Mouse (Mus musculus) inflammation-experienced regulatory T-cells, adult 16 weeks (primary cell): ENCODE measurements around the gene Bckdk. TPM values are rescaled to one million over a fixed set of nuclear protein-coding genes. Genes with fewer than 3 reads are reported as not detected.

Experiments
- polyA plus RNA-seq: library from polyadenylated mRNA; unstranded; fragments of 100-300 nt; shearing (Covaris generic); gene quantifications from one replicate; pipeline ENCODE4 v1.2.1, GENCODE M21; 2017

Bckdk gene
- polyA plus RNA-seq, result 71.2 TPM

GRCm38 (mm10) chr7:127903971-127904796, at the start of gene Bckdk:
Bckdk (plus strand) TSS chr7:127904082.

GRCm38 (mm10) chr7:127876041-127876466, 27.8 kb upstream of the Bckdk start, which contains the start of gene Zfp646:
Zfp646 (plus strand) TSS chr7:127876221.

DNA sequence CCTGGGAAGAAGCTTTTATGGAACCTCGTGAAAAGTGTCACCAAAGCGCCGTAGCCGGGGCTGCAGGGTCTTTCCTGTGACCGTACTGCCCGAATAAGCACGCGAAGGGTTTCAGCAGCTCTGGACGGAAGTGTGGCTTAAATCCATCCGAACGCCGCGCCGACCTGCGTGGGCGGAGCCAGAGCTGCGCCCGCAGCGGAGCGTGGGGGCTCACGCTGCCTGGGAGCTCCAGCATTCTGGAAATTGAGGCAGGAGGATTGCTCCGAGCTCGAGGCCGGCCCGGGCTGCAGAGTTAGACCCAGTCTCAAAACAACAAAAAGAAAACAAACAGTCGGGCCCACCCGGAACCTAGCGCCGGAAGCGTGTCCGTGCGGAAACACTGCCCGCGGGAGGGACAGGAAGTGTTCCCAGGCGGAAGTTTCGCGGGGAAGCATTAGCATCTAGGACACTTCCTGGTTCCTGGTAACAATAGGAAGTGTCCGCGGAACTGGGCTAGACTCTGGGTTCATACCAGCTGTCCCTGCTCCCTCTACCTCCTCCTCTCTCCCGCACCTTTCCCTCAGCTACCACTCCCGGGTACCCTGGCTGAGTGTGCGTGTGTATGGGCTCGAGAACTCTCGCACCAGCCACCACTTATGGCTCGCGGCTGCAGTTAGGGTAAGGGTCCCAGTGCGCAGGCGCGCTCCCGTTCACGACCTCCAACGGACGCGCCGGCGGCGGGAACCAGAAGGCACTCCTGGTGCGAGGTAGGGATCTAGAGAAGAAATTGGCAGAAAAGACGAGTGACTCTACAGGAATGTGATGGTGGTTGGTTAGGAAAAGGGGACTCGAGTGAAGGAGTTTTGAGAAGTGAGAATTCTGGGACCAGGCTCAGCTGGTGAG, 27.2 kb upstream of the Bckdk start, which contains the start of gene Zfp668:
Zfp668 (minus strand) TSS at position 362 of the 882 bp plus-strand sequence.

DNA sequence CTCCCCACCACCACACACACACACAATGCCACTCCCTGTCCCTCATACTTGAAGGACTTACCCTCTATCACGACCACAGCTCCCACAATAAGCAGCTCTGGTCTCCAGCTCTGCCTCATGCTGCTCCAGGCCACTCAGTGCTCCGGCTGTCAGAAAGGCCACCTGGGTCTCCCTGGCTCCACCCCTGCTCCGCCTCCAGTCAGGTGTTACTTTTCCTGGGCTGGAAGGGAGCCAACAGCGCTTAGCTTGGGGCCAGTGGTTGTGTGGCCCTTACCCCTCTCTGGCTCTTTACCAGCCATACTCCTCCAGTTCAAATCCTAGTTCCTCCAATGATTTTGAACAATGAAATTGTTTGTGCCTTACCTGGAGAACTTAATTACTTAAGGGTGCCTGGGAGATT, 13.1 kb upstream of the Bckdk start, which contains the start of gene Prss53:
Prss53 (minus strand) TSS at position 173 of the 400 bp plus-strand sequence.

DNA sequence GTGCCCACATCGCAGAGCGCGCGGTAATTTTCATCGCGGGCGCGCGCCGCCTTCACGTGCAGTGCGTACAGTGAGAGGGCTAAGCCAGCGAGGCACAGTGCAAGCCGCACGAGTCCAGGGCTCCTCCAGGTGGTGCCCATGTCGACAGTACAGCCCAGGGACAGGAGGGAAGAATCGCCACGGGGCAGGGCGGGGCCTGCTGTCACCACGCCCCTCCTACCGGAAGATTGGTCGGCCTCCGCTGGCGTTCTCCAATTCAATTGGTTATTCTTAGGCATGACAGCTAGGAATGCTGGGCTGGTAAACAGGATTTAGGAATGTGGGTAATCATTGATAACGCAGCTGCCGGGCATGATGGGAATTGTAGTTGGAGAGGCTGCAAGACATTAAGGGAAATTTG, 8.4 kb upstream of the Bckdk start, which contains the start of the genes Gm21974 and Vkorc1:
Gm21974 (minus strand) TSS at position 13 of the 400 bp plus-strand sequence.
Vkorc1 (minus strand) TSS at position 176 of the 400 bp plus-strand sequence.

DNA sequence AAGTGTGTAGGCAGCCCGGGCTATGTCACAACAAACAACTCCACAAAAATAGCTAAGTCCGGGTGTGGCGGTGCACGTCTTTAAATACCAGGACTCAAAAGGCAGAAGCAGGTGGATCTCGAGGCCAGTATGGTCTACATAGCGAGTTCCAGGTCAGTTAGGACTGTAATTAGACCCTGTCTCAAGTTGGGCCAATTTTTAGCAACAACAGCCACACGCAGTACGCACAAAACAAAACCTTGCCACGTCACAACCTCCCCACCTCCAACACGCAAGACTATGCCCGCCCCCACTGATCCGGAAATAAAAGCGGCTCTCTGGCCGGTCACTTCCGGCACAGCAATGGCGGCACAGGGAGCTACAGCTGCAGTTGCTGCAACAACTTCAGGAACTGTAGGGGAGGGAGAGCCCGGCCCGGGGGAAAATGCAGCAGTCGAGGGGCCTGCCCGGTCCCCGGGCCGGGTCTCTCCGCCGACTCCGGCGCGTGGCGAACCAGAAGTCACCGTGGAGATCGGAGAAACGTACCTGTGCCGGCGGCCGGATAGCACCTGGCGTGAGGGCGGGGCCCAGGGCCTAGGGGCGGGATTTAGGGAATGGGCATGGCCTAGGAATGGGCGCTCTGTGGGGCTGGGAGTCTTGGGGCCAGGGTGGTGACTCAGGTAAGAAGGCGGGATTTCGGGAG, 8.4 kb downstream of the Bckdk start, which contains the start of gene Kat8:
Kat8 (plus strand) TSS at position 327 of the 682 bp plus-strand sequence.

GRCm38 (mm10) chr7:127929923-127930322, 26.0 kb downstream of the Bckdk start, which contains the start of gene Prss8:
Prss8 (minus strand) TSS chr7:127930104.

DNA sequence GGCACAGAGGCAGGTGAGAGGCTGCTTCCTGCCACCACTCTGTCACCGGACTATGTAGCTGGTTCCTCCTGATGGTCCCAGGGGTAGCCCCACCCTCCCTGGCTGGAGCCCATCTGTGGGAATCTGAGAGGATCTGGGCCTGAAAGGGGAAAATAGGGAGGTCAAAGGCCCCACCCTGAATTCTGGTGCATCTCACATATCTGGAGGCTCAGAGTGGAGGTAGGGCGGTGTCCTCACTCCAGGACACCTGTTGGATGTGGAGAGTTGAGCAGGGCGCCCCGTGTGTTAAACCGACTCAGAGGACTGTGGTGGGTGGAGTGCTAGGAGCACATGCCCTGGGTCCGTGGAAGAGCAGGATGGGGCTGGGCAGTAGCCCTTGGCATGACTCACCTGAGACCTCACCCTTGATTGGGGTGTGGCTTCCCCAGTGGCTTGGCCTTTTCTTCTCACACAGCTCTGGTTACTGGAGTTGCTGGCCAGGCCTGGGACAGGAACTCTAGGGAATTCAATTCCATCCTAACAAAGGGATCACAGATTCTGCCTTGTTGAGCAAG, 42.7 kb downstream of the Bckdk start, which contains the start of gene Prss36:
Prss36 (minus strand) TSS at position 256 of the 554 bp plus-strand sequence.

Other genes with a start within 250 kb of the Bckdk start
- gene Bcl7c, start 195.1 kb upstream of the Bckdk start, polyA plus RNA-seq, result 19.5 TPM
- not detected for gene Ctf1, start 191.3 kb upstream of the Bckdk start, polyA plus RNA-seq
- not detected for gene Ctf2, start 171.9 kb upstream of the Bckdk start, polyA plus RNA-seq
- 1.3 TPM for gene Fbxl19, start 159.5 kb upstream of the Bckdk start, polyA plus RNA-seq
- 38.5 TPM for gene Orai3, start 134.3 kb upstream of the Bckdk start, polyA plus RNA-seq
- gene Setd1a, start 127.4 kb upstream of the Bckdk start, polyA plus RNA-seq, result 1.2 TPM
- not detected for gene Gm49388, start 118.5 kb upstream of the Bckdk start, polyA plus RNA-seq
- gene Hsd3b7, start 103.5 kb upstream of the Bckdk start, polyA plus RNA-seq, result 4.5 TPM
- 167 TPM for gene Stx4a, start 79.8 kb upstream of the Bckdk start, polyA plus RNA-seq
- gene Stx1b, start 79.5 kb upstream of the Bckdk start, polyA plus RNA-seq, result not detected
- gene Zfp646, start 27.9 kb upstream of the Bckdk start, polyA plus RNA-seq, result 63.8 TPM
- 23.2 TPM for gene Zfp668, start 27.3 kb upstream of the Bckdk start, polyA plus RNA-seq
- 1.0 TPM for gene Prss53, start 13.1 kb upstream of the Bckdk start, polyA plus RNA-seq
- not detected for gene Gm21974, start 8.6 kb upstream of the Bckdk start, polyA plus RNA-seq
- gene Vkorc1, start 8.5 kb upstream of the Bckdk start, polyA plus RNA-seq, result 64.0 TPM
- 49.7 TPM for gene Kat8, start 8.4 kb downstream of the Bckdk start, polyA plus RNA-seq
- gene Prss8, start 26.0 kb downstream of the Bckdk start, polyA plus RNA-seq, result not detected
- 5.0 TPM for gene Prss36, start 42.6 kb downstream of the Bckdk start, polyA plus RNA-seq
- gene Fus, start 63.4 kb downstream of the Bckdk start, polyA plus RNA-seq, result 177 TPM
- gene Pycard, start 89.8 kb downstream of the Bckdk start, polyA plus RNA-seq, result 295 TPM
- not detected for gene Trim72, start 99.9 kb downstream of the Bckdk start, polyA plus RNA-seq
- gene Itgam, start 158.6 kb downstream of the Bckdk start, polyA plus RNA-seq, result 0.61 TPM
- not detected for gene Gm49368, start 158.6 kb downstream of the Bckdk start, polyA plus RNA-seq
- gene Itgax, start 225.5 kb downstream of the Bckdk start, polyA plus RNA-seq, result 0.27 TPM